Mouse (Mus musculus) mouse embryonic stem cell (cell line): ENCODE measurements around the gene Slc44a5.
"Not testable (repeated sequence)": the region's sequence is repeated elsewhere in the genome, so short reads cannot be mapped to it uniquely, and the experiment has no call there.

ENCODE experiments used
- in situ Hi-C, 2 experiments: fragments of 300-500 bp; cut with MboI; formaldehyde crosslinking; loops; 1 replicate in 1 of 2; 3 replicates in 1 of 2; pipeline ENCODE4 v1.14.3; 2019 to 2020; ENCODE audit warnings: low sequenced_read_pairs in 2 of 2, low pct_unique_long_range_greater_than_20kb in 1 of 2, mixed read lengths in 1 of 2; ENCODE audit not compliant: unreplicated experiment in 1 of 2

The Slc44a5 gene

DNA sequence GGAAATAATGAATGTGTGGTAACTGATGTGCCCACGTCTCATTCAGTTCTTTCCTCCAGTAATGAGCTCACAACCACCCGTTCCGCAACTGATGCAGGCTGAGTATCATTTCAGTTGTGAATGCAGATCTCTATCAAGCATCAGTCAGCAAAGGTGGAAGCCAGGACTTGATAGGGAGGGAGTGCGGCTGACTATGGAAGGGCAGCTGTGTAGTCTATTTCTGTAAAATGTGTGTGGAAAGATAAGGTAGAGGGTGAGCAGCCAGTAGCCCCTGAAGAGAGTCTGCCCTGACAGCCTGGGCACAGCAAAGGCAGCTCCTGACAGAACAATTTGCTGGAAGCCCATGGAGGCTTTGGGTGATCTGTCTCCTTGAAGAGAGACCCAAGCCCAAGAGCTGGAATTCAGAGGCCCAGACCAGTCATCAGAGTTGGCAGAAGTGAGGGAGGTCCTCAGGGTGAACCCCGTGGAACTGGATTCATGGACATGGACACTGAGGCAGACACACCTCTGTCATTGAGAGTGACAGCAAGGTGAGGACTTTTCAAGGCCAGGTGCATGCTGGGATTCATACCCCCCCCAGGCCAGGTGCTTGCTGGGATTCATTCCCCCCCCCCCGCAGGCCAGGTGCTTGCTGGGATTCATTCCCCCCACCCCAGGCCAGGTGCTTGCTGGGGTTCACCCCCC is 157.3 kb downstream of the Slc44a5 start:
- in situ Hi-C loops, result no loop called here

DNA sequence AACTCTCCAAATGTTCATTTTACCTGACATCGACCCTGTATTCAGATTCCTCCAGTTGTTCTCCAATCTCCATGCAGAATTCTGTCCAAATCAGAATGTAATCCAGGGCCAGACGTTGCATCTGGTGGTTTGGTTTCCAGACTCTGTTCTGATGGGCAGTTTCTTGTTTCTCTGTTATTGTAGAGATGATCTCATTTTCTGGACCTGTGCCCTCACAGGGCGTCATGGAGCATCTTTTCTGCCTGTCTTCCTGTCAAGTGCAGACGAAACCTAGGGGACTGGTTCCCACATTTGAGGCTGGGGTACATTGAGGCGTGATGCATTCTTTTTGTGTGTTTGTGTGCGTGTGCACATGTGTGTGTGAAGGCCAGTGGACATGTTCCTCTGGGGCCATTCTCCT is 160.8 kb downstream of the Slc44a5 start:
- in situ Hi-C loops, result no loop called here

DNA sequence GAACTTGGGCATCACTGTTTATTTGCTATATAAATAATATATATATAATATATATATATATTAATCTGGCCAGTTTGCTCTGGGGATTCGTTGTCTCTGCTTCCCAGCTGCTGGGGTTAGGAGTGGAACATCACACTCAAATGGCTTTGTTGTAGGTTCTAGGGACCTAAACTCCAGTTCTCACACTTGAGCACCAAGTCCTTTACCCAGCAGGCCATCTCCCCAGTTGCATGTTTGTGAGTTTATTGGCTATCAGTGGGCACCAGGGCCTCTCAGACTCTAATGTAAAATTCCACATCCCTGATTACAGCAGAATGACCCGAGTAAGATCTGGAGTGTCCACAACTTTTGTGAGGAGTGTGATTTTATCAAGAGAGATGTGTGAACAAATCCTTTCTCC is 161.5 kb downstream of the Slc44a5 start:
- in situ Hi-C loops, result no loop called here

DNA sequence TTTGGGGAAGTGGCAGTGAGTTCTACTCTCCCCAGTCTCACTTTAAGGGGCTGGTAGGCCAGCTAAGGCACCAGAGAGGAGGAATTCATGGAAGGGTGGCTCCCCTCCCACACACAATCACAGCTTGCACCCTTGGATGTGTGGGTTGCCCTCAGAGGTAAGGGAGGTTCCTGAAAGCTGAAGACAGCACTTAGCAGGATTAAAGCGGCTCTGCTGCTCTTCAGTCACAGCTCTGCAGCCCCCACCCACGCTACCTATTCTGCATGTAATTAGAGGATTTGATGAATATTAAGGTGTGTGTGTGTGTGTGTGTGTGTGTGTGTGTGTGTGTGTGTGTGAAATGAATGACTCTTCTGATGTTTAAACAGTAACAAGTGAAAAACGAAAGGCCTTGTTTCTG is 163.3 kb downstream of the Slc44a5 start:
- in situ Hi-C loops, result no loop called here

DNA sequence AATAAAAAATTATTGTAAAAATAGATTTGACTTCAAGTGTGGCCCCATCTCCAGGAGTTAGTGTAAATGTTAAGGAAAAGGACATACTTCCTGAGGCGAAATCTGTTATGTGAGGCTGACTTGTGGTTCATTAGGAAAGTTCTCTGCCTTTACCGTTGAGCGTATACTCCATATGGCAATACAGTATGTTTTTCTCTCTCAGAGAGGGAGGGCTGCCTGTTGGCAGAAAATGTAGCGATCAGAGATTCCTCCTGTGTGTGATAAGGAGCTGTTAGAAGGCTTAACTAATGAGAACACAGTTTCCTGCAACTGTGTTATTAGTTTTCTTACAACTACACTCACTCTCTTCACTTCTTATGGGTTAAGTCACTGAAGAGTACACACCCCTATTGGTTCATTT is 168.1 kb downstream of the Slc44a5 start:
- in situ Hi-C loops, result no loop called here

DNA sequence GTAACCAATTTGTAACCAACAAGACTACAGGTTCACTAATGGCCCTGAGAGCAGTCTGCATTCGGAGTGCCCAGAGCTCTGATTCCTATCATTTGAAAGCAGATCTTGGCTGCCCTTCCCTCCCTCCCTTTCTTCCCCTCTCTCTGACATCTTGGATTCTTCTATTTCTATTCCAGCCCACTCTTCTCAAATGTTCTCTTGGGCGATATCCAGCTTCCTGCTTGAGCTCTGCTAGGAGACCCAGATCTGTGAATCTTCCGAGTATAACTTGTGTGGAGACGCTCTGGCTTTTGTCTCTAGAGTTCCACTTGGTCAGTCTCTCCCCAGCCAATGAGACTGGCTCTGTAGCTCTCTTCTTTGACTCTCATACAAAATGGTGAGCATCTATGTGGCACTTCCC is 169.4 kb downstream of the Slc44a5 start:
- in situ Hi-C loops, result no loop called here

DNA sequence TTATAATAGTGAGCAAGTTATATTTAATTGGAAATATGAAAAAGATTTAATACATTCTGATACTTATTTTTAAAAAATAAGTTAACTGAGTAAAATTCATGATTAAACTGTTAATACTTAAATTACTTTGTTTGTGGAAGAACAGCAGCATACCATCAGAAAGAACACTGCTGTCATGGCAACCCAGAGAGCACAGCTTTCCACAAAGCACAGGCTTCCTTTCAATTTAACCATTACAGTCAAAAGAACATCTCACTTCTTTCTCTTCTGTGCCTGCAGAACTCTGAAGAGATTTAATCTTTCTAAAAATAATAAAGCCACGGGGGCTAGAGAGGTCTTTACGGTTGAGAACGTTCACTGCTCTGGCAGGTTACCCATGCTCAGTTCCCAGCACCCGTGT is 172.5 kb downstream of the Slc44a5 start:
- in situ Hi-C loops, result no loop called here

DNA sequence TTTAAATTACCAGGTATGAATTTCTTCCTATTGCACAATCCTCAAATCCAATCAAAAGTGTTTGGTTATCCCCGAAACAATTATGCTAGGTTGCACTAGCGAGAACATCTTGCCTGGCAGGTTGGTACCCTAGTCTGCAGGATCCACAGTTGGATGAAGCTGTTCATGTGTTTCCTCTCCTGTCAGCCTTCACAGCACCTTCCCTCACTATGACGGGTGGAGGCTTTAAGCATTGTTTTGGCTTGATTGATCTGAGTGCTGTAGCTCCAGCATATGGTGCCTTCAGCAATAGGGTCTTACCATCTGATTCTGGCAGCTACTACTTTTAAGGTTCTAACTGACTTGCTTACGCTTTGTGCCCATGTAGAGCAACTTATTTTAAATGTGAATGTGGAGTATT is 176.5 kb downstream of the Slc44a5 start:
- in situ Hi-C loops, result no loop called here

DNA sequence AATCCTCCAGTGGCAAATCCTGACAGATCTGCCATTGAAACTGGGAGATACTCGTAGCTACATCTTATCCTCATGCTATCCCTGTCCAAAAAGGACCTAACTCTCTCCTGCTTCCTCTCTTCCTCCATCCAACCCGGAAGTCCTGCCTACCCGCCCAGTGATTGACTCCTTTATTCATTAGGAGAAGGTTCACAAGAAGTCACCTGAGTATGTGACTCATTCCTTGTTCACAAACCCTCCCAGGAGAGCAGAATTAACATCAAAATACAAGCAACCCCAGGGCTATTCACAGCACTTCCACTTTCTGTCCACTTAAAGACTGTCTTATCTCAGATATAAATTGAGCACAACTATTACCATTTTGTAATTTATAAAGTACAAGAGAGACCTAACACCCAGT is 180.3 kb downstream of the Slc44a5 start:
- in situ Hi-C loops, result not testable (repeated sequence)

DNA sequence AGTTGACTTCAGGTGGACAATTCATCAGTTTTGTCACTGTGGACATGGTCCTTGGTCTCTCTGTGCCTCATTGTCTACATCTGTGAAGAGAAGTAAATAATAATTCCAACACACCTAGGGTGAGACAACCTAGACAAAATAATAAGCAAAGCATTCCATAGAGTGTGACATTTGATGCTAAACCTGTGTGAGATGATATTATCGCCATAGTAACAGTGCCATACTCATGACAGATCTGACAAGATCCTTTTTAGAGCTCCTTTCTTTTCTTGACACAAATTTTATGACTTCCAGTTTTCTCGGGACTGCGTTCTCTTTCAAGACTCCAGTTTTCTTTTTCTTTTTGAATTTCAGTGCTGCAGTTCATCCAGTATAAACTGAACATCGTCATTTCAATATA is 192.6 kb downstream of the Slc44a5 start:
- in situ Hi-C loops, result no loop called here

DNA sequence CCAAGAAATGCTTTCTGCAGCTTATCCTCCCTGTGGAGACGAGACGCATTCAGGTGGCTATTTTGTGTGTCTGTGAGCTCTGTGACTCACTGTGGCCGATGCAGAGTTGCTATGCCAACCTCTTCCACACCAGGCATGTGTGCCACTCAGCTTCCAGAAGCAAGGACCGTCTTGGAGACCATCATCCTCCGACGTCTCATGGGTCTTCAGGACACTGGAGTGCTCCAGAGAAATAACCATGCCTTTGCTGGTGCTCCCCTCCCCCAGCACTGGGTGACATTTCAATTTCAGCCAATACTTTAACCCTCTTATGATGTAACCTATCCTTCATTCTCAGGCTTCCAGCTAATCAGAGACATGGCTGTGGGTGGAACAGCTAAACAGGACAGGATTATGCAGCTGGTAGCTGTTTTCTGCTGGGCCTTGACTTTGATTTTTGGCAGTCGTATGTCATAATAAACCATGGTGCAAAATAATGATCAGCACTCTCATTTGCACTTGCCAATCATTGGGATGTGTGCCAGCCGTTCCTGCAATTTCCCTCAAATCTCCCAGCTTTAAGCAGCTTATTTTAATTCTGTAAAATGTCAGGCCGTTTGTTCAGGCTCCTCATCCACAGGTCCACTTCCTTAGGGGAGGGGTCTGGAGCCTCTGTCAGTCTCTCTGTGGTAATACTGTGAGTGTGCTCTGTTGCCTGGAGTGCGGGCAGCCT is 198.8 kb downstream of the Slc44a5 start:
- in situ Hi-C loops, result no loop called here

DNA sequence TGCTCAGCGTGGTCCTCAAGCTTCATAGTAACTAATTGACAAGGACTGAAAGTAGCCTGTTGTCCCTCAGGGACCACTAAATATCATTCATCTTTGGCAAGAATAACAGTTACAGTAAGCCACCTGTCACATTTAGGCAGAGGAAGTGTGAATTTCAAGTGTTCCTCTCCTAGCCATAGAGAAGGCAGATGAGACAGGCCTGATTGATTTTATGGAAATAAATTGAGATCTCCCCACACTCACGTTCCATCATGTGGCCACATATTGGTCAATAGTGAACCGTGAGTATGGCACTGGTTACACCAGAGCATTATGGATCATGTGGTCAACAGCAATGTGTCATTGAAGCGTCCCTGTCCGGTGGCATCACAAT is 199.3 kb downstream of the Slc44a5 start:
- in situ Hi-C loops, result no loop called here

DNA sequence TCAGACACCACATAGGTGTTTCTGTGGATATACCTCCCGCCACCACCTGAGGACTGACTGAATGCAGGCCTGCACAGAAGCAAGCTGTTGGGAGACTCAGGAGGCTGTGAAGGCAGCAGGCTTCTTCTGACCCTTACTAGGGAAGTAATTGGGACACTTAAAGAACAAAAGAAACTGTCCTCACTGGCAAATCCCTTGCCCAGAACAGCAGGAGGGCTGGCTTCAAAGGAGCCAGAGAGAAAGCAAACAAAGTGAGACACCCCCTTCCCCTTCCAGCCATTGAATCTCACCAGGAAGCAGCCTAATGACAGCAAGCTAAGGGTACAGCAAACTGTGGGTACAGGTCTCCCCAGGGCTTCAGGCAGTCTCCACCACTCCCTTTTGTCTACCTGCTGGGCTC is 200.3 kb downstream of the Slc44a5 start:
- in situ Hi-C loops, result no loop called here

DNA sequence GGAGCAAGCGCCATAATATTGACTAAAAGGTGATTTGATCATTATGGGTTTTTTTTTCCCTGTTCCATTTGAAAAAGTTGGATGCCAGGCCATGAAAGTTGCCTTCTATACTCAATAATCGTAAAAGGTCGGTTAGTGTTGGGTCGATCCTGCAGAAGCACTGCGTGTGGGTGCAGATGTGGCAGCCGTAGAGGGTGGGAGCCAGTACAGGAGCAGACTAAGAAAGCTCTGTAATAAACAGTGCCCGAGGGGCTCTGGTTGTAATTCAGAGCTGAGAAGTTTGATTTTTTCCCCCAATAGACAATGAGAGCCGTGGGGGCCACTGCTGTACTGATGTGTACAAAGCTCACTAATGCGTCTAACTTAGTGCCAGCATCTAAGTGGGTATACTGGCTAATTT is 200.8 kb downstream of the Slc44a5 start:
- in situ Hi-C loops, result no loop called here

DNA sequence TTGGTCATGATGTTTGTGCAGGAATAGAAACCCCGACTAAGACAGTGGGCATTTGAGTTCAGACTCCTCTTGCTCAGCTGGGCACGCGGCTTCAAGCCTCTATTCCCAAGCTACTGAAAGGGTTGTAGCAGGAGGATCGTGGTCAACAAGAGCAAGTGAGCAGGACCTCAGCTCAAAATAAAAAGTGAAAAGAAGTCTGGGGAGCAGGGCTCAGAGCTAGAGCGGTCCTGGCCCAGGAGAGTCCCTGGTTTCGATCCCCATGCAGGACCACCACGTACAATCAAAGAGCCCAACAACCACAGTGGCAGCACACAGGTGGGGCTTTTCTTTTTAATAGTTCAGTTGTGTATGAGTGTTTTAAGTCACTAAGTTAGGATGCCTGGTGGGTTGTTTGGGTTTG is 201.5 kb downstream of the Slc44a5 start:
- in situ Hi-C loops, result no loop called here

DNA sequence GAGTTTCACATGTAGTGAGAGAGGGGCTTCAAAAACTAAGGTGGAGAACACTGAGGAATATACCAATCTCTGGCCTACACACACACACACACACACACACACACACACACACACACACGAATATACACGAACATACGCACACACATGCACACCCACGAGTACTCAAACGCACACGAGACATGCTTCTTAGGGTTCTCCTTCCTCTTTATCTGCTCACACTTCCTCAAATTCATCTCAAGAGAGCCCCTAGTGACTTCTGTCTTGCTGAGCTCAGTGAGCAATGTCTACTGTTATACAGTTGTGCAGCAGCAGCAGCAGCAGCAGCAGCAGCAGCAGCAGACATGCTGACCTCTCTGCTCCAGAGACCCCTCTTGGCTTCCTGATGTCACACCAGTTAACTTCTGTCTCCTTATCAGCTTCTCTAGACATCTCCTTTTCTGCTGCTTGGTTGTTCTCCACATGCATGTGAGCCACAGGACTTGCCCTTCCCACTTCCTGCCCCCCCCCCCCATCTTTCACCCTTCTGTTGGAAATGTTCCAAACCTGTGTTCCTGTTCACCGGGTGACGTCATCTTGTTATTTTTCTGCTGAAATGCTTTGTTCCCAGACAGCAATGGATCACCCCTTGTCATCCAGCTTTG is 204.5 kb downstream of the Slc44a5 start:
- in situ Hi-C loops, result no loop called here

DNA sequence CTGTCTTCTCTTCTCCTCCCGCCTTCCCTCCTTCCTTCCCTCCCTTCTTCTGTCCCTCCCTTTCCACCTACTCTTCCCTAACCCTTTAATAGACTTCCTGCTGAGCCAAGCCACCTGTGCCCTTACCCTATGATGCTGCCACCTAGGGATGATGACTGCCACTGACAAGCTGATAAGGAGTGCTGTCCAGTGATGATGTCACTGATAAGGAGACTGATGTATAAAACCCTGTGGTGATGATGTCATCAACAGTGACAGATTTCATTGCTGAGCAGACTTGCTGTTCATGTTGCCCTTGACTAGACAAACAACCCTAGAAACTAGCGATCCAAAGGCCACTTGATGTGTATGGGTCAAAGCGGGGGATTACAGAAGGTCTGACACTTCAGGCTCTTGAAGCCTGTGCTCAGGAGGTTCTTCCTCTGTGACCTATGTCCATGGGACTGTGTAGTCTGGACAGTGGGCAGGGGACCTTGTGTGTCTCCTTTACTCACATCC is 206.2 kb downstream of the Slc44a5 start:
- in situ Hi-C loops, result no loop called here

DNA sequence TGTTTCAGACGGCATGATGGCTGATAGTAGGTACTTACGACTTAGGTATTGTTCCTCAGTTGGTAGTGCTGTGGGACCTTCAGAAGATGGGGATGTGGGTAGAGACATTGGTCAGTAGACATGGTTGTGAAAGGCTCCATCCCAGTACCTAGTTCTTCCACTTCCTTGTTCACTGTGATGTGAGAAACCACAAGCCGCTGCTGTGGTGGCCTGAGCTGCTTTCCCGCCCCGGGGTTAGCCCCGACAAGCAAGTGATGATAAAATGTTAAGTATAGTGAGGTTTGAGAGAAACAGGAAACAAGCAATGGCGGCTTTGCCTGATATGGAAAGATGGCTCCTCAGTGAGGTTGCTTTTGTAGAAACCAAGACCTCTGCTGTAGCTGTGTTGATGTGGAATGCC is 209.8 kb downstream of the Slc44a5 start:
- in situ Hi-C loops, result no loop called here

DNA sequence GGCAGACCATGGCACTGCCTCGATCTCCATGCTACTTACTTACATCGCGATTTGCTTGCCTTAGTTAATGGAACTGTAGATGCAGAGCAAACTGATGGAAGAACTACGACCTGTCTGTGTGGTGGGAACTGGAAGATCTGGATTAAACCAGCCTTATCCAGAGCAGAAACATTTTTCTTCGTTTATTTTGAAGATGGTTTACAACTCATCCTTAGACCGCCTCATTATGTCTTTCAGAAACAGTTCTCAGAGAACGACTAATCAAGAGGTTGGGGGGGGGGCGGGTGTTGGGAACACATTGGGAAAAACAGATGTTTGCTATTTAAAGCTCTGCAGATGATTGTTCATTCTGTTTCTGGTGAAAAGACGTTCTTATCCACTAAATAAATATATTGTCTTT is 210.7 kb downstream of the Slc44a5 start:
- in situ Hi-C loops, result no loop called here

DNA sequence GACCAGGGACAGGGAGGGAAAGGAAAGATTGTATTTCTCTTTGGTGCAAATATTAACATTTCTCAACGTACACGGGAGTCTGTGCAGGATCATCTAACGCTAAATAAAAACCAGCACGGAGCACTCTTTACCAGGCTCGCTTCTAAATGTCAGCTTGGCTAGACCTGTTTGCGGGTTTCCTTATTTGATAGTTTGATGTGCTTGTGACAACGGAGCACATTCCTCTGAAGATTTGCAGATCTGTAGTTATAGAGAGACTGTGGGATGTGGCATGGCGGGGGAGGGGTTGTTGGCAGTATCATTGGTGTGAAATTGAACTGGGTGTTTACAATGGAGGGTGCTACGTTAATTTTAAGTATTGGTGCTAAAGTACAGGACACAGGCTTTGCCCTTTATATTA is 215.4 kb downstream of the Slc44a5 start:
- in situ Hi-C loops, result no loop called here
